Mouse (Mus musculus) hindbrain, embryonic 10.5 days (tissue): Measurements from ENCODE around the gene Trim7. TPM values are rescaled to one million over a fixed set of nuclear protein-coding genes. Genes with fewer than 3 reads are reported as not detected.

Source experiments
- DNase-seq: peaks from one replicate; pipeline ENCODE4 v3.0.0-alpha.2; 2017; ENCODE audit warnings: low spot score
- H3K27ac ChIP-seq: fragments of 300-500 bp; sonication (generic); 2 replicates; pipeline ENCODE4 v1.5.1; 2016; ENCODE audit warnings: mild to moderate bottlenecking, moderate library complexity
- H3K27me3 ChIP-seq: fragments of 300-500 bp; sonication (generic); 2 replicates; pipeline ENCODE4 v1.6.1; 2016; ENCODE audit warnings: mild to moderate bottlenecking; ENCODE audit not compliant: poor library complexity, insufficient read depth, severe bottlenecking
- H3K36me3 ChIP-seq: fragments of 300-500 bp; sonication (generic); 2 replicates; pipeline ENCODE4 v1.6.1; 2016; ENCODE audit warnings: mild to moderate bottlenecking, moderate library complexity
- H3K4me1 ChIP-seq: fragments of 300-500 bp; sonication (generic); replicated peaks from 2 replicates; pipeline ENCODE4 v1.6.1; 2016; ENCODE audit warnings: mild to moderate bottlenecking
- H3K4me3 ChIP-seq: fragments of 300-500 bp; sonication (generic); 2 replicates; pipeline ENCODE4 v1.5.1; 2016; ENCODE audit warnings: mild to moderate bottlenecking, moderate library complexity
- H3K9me3 ChIP-seq: fragments of 300-500 bp; sonication (generic); 2 replicates; pipeline ENCODE4 v1.6.1; 2016; ENCODE audit warnings: mild to moderate bottlenecking, moderate library complexity
- WGBS: fragments of 180-500 bp; shearing (Covaris S2); methylation state at CpG from one replicate; pipeline ENCODE4 v1.1.7; 2016; 5-methylcytosine and 5-hydroxymethylcytosine counted together
- polyA plus RNA-seq: library from polyadenylated mRNA; unstranded; fragments of >200 nt; fragmentation: Nextera tagmentation; extraction: Ambion mirVana; gene quantifications from 2 replicates; pipeline ENCODE4 v1.2.1, GENCODE M21; 2016

The Trim7 gene
- polyA plus RNA-seq, 1 experiment from 2014 or later: 0.30 TPM

DNA sequence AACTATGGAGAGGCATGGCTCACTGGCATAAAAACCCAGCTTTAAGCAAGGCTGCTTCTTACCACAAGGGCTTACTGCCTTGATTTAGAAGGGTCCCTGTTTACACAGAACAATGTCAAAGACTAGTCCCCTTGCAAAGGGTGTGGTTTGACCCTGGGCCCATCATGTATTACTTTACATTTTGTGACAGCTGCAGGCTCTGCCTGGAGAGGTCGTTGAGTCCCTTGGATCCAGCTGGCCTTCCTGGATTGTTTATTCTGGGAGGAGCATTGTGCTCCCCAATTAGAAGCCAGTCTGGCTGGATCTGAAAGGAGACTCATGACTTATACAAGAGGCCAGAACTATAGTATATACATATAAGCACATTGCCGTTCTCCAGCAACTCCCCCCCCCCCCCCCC lies 24.3 kb downstream of the Trim7 start:
- no peaks in the 10 kb centered on the region for H3K36me3 ChIP-seq
- H3K27me3 ChIP-seq: peaks cover 29% of the 10 kb centered on the region
- H3K9me3 ChIP-seq: no peaks in the 10 kb centered on the region; the same call in 1 of the 2 replicates
- no peak overlapping the region for H3K4me3 ChIP-seq
- WGBS: 62% methylated on average over 2 of the region's 2 CpGs
- no peak overlapping the region for H3K27ac ChIP-seq
- DNase-seq: no peak
- H3K4me1 ChIP-seq: peaks cover 26% of the 10 kb centered on the region

DNA sequence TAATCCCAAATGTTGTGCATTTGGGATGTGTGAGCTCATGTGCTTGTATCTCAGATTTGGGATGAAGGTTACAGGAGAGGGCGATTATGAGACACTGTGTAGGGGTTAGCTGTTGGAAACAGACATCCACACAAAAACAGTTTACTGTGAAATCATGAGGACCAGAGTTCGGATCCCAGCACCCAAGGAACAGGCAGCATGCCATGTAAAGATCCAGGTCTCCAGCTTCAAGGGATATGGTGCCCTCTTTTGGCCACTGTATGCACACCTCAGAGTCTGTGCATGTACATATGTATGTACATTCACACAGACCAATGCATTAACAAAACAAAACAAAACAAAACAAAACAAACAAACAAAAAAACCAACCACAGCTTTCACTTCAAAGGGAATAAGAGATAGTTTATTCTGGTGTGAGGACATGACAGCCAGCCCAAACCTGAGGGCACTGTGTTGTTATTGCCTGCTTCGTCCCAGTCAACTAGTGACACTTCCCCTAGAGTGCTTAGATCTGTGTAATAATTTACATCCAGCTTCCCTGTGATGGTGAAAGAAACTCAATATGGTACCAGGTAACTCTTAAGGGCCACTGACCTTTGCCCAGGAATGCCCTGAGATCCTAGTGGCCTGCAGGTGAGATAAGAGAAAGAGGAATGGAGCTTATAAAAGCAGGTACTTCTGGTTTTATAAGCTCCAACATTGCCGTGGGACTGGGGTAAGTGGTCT lies 25.5 kb downstream of the Trim7 start:
- H3K27ac ChIP-seq: no peak overlapping the region
- WGBS: 79% methylated on average over 4 of the region's 4 CpGs
- H3K27me3 ChIP-seq: peaks cover 26% of the 10 kb centered on the region
- no peaks in the 10 kb centered on the region; the same call in 1 of the 2 replicates for H3K9me3 ChIP-seq
- no peak overlapping the region for H3K4me3 ChIP-seq
- DNase-seq: no peak
- H3K36me3 ChIP-seq: no peaks in the 10 kb centered on the region
- peaks cover 29% of the 10 kb centered on the region for H3K4me1 ChIP-seq

DNA sequence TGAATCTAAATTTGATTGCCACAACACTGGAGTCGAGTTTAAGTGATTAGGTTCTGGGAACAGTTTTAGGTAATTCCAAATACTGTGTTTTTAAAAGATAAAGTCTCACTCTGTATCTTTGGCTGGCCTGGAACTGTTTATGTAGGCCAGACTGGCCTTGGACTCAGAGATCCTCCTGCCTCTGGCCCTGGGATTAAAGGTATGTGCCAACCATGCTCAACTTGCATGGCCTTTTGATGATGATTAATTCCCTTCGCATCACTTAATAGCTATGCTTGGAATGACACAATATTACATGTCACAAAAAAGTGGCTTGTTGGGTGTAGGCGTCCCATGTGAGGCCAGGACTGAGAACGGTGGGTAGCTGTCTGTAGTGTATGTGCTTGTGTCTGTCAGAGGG lies 26.2 kb downstream of the Trim7 start:
- 79% methylated on average over 4 of the region's 4 CpGs for WGBS
- DNase-seq: no peak
- no peak overlapping the region for H3K27ac ChIP-seq
- peaks cover 29% of the 10 kb centered on the region for H3K4me1 ChIP-seq
- H3K27me3 ChIP-seq: peaks cover 26% of the 10 kb centered on the region
- peak overlapping the region; percentile 71 for H3K4me3 ChIP-seq
- H3K9me3 ChIP-seq: no peaks in the 10 kb centered on the region; the same call in 1 of the 2 replicates
- H3K36me3 ChIP-seq: no peaks in the 10 kb centered on the region

DNA sequence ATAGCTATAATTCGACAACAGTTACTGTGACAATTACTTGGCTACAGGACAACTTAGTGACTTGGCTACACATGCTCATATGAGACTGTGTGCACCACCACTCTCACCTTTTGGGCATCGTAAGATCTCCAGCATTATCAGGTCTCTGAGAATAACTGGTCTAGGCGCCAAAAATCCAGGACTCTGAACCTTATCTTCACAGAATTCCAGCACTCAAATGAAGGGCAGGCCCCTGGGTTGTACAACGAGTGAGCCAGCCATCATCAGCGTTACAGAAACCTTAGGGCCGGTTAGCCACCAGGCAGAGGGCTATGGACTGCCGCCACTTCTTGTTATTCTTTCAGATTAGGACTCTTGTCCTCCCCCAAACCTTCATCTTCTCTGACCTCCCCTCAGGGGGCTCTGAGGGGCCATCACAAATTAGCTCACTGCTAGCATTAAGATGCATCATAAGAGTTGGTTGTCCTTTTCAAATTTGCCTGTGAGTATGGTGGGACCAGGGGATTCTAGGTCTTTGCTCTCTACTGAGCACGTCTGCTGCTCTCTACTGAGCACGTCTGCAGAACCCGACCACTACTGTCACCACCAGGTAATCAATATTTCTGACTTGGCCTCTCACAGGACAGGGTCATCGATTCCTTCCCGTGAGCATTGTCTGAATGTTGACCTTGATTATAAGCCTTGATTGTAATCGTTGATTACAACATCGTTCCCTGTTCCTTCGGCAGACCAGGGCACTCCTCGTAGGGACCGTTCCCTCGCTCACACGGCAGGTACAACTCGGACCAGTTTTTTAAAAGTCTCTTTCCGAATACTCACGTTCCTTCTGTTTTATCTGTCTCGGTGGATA lies 26.9 kb downstream of the Trim7 start:
- H3K4me1 ChIP-seq: peaks cover 31% of the 10 kb centered on the region
- no peaks in the 10 kb centered on the region; the same call in 1 of the 2 replicates for H3K9me3 ChIP-seq
- 9% methylated on average over 23 of the region's 23 CpGs for WGBS
- no peak overlapping the region for H3K27ac ChIP-seq
- no peaks in the 10 kb centered on the region for H3K36me3 ChIP-seq
- peaks cover 26% of the 10 kb centered on the region for H3K27me3 ChIP-seq
- no peak for DNase-seq
- H3K4me3 ChIP-seq: peak overlapping the region; percentile 71

DNA sequence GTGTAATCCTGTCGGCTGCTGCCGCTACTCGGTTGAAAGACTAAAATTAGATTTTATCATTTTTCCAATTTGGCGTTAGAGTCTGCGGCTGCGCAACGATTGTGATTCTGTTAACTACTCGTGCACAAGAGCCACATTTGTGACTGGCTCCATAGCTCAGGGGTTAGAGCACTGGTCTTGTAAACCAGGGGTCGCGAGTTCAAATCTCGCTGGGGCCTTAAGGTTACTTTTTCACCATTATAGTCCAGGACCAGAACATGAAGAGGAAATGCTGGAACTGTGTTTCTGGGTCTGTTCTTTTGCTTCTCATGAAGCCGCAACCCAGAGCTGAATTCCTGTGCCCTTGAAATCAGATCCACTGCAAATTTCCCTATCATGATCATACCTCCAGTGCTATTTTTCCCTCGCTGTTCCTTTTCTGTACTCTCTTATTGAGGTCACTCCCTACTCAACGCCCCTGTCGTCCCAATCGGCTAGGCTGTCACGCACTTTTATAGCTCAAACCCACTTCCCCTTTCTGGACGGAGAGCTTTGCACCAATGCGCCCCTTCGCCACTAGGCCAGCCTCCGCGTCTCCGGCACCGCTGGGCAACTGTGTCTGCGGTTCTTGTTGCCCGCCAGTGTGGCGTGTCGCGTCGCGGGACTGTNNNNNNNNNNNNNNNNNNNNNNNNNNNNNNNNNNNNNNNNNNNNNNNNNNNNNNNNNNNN lies 27.7 kb downstream of the Trim7 start:
- H3K4me3 ChIP-seq: peak overlapping the region; percentile 71
- H3K36me3 ChIP-seq: no peaks in the 10 kb centered on the region
- DNase-seq: peak; percentile 85
- no peaks in the 10 kb centered on the region; the same call in 1 of the 2 replicates for H3K9me3 ChIP-seq
- H3K27me3 ChIP-seq: peaks cover 19% of the 10 kb centered on the region
- peaks cover 39% of the 10 kb centered on the region for H3K4me1 ChIP-seq
- WGBS: under 1% methylated on average over 31 of the region's 31 CpGs
- no peak overlapping the region; the same call in 1 of the 2 replicates for H3K27ac ChIP-seq

DNA sequence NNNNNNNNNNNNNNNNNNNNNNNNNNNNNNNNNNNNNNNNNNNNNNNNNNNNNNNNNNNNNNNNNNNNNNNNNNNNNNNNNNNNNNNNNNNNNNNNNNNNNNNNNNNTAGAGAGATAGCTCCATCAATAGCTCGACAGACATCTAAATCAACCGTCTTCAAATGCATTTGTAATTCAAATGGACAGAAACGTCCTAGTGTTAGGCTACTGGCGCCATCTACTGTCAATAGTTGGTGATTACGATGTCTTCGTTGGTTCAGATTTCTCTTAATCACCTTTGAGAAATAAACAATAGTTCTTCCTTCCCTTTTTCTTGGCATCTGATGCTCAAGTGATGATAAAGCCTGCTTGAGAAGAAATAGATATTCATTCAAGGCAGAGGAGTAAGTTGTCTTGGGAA lies 33.1 kb downstream of the Trim7 start:
- Histone ChIP-seq H3K9me3 (no peaks in the 10 kb centered on the region), H3K27ac (no peak overlapping the region), H3K4me3 (peak overlapping the region; percentile 71), H3K36me3 (no peaks in the 10 kb centered on the region), H3K4me1 (peaks cover 27% of the 10 kb centered on the region), H3K27me3 (peaks cover 5% of the 10 kb centered on the region; the same call in 1 of the 2 replicates)
- under 1% methylated on average over 6 of the region's 6 CpGs for WGBS
- DNase-seq: no peak

DNA sequence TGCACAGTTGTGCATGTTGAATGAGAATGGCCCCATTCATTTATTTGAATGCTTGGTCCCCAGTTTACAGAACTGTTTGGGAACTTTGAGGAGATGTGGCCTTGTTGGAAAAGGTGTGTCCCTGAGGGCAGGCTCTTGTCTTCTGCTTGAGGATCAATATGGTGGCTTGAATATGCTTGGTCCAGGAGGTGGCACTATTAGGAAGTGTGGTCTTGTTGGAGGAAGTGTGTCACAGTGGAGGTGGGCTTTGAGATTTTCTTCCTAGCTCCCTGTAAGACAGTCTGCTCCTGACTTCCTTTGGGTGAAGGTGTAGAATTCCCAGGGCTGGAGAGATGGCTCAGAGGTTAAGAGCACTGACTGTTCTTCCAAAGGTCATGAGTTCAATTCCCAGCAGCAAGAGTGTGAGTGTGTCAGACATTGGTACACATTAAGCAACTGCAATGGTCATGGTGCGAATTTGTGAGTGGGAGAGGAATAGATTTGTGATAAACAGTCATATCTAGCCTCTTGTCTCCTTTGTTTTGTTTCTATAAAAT lies 36.9 kb downstream of the Trim7 start:
- Histone ChIP-seq H3K36me3 (no peaks in the 10 kb centered on the region), H3K9me3 (no peaks in the 10 kb centered on the region), H3K27ac (no peak overlapping the region), H3K4me1 (peaks cover 10% of the 10 kb centered on the region), H3K4me3 (no peak overlapping the region), H3K27me3 (no peaks in the 10 kb centered on the region; the same call in 1 of the 2 replicates)
- 81% methylated on average over 1 of the region's 1 CpGs for WGBS
- DNase-seq: no peak

DNA sequence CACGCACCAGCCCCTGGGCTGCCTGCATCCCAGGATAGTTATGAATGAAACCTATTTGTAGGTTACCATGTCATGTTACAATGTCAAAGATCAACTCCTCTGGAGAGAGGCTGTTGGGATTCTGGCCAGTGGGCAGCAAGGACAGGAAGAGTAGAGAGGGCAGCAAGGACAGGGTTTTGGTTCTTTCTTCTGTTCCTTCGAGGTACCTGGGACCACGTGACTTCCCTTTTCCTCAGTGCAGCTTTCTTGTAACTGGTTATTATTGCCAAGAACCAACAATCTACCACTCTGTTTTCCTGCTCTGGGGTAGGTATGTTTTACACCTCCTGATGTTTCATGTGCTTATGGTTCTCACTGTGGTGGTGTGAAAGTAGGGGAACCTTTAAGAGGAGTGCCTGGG lies 37.9 kb downstream of the Trim7 start:
- H3K36me3 ChIP-seq: no peaks in the 10 kb centered on the region
- no peak overlapping the region for H3K4me3 ChIP-seq
- no peaks in the 10 kb centered on the region; the same call in 1 of the 2 replicates for H3K27me3 ChIP-seq
- WGBS: 90% methylated on average over 3 of the region's 3 CpGs
- no peaks in the 10 kb centered on the region for H3K4me1 ChIP-seq
- DNase-seq: no peak
- no peaks in the 10 kb centered on the region for H3K9me3 ChIP-seq
- H3K27ac ChIP-seq: no peak overlapping the region

DNA sequence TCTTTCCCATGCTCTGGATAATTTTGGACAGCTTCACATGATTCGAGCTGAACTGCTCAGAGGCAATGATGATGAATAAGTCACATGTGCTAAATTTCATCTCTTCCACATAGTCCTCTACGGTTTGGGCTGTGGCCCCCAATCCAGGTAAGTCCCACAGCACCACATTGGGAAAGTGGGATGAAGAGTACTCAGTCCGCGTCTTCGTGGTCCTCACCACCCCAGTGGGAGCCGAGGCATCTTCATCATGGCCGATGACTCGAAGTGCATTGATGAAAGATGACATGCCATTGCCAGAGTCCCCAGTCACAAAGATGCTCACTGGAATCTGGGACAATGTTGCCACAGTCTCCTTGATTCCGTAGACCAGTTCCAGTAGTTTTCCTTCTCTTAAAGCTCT lies 40.5 kb downstream of the Trim7 start:
- no peak overlapping the region for H3K27ac ChIP-seq
- no peak for DNase-seq
- peaks cover 6% of the 10 kb centered on the region; the same call in 1 of the 2 replicates for H3K27me3 ChIP-seq
- H3K36me3 ChIP-seq: no peaks in the 10 kb centered on the region
- peaks cover 9% of the 10 kb centered on the region for H3K4me1 ChIP-seq
- no peaks in the 10 kb centered on the region for H3K9me3 ChIP-seq
- no peak overlapping the region for H3K4me3 ChIP-seq
- WGBS: 93% methylated on average over 9 of the region's 9 CpGs

DNA sequence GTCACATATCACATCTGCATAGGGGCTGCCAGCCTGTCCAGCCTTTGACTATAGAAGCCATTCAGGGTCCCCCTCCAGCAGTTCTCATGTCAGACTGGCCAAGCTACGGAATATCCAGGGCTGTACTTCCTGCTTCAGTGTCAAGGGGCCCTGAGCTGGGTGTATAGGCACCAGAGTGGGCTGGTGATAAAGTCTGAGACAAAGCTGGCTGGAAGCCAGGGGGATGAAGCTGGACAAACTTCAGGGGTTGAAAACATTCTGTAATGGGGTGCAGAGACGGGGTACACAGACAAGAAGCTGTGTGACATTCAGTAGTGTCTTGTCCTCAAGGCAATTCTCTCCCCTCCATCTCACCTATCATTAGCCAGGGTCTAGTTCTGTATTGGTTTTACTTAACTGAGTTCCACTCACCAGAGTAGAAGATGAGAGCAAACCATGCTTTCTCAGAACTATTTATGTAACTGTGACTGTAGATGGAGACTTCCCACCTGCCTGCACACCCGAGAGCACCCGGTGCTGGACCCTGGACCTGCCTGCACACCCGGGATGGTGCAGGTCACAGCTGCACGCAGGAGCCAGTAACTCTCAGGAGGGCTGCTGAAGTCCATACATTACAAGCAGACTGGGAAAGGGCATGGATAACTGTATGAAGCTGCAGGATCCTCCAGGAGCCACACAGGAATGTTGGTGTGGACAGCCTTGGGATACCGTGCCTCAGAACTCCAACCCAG lies 43.6 kb downstream of the Trim7 start:
- Histone ChIP-seq H3K36me3 (no peaks in the 10 kb centered on the region), H3K4me3 (no peak overlapping the region), H3K27me3 (peaks cover 20% of the 10 kb centered on the region), H3K4me1 (peaks cover 21% of the 10 kb centered on the region), H3K9me3 (no peaks in the 10 kb centered on the region), H3K27ac (no peak overlapping the region)
- WGBS: 82% methylated on average over 7 of the region's 7 CpGs
- DNase-seq: no peak

DNA sequence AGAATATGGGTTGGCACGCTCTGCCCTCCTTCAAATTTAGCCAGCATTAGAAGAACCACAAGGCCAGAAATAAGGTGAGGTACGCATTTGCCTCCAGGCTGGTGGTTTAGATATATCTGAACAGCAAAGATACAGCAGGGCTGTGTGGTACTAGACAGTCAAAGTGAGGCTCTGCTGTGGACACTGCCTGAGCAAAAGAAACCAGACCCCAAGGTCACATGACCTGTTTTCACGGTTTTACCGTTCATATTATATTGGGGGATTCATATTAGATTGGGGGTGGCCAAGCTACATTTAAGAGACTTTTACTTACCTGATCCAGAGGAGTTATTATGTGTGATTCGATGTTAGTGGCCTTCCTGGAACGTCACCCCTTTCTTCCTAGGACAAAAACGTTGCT lies 44.8 kb downstream of the Trim7 start:
- DNase-seq: no peak
- peaks cover 20% of the 10 kb centered on the region for H3K27me3 ChIP-seq
- no peaks in the 10 kb centered on the region for H3K36me3 ChIP-seq
- peak overlapping the region; percentile 58 for H3K4me3 ChIP-seq
- H3K27ac ChIP-seq: peak overlapping the region; percentile 66
- H3K9me3 ChIP-seq: no peaks in the 10 kb centered on the region
- 39% methylated on average over 7 of the region's 7 CpGs for WGBS
- H3K4me1 ChIP-seq: peaks cover 21% of the 10 kb centered on the region

DNA sequence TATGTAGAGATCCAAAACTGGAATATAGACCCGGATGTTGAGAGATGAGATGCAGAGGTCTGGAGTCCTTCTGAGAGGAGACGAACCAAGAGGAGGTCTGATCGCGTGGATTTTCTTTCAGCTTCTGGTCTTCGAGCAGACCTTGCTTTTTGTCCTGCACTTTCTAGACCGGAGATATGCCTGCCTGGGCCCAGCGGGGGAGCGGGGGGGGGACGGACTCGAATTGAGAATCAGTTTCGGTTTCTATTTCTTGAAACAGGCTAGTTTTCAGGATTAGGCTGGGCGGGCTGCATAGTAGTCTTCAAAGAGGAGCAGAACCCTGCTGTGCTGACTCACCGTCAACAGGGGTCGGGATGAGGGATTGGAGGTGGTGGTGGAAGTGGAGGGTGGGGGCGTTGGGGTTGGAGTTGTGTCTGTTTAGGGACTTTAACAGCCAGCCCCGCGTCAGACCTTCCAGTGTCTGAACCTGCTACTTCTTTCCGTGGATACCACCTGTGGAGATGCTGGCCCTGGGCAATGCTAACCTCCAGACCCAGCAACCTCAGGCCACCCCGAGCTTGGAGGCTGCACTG lies 45.3 kb downstream of the Trim7 start, which contains the start of gene Irgm1:
Gene Irgm1 (minus strand): TSS at position 483 of the 572 bp plus-strand sequence.
- peak; percentile 51 for DNase-seq
- peak within 1 kb of the TSS; percentile 66 for H3K27ac ChIP-seq
- no peaks in the 10 kb centered on the region for H3K36me3 ChIP-seq
- H3K4me1 ChIP-seq: peaks cover 21% of the 10 kb centered on the region
- H3K4me3 ChIP-seq: peak within 1 kb of the TSS; percentile 58
- 2% methylated on average over 19 of the region's 19 CpGs for WGBS
- no peaks in the 10 kb centered on the region for H3K9me3 ChIP-seq
- H3K27me3 ChIP-seq: peaks cover 20% of the 10 kb centered on the region
